Mouse (Mus musculus) lung, adult 18-20 months (tissue): Measurements from ENCODE around the gene Nt5m.

Experiments
- DNase-seq, 2 experiments: peaks; one replicate each; pipeline ENCODE4 v3.0.0; 2022; ENCODE audit warnings: mixed read lengths in 2 of 2

Gene Nt5m

DNA sequence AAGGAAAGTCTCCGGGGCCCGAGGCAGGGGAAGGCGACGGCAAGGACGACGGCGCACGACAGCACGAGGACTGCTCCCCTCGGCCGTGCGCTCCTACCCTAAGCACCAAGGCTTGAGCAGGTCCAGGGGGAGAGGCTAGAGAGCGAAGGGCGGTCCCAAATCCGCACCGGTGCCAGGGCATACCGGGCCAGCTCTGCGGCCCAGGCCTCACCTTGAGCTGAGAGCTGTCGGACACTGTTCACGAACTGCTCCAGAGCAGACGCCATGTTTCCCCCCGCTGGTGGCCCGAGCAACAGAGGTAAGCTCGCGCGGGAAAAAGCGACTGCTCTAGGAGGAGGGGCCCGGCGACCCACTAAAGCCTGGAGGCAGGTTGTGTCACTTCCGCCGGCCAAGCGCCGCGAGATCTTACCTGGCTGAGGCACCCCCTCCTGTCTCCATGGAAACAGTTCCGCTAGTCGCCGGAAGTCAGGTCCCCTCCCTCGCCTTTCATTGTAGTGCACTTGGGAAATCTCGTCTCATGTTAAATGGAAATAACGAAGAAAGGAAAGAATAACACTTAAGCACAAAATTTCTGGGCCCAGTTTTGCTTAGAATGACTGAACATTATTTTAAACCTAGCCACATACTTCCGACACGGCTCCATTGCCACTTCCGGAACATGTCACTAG is 346 bp downstream of the Nt5m start, which contains the start of gene Cops3:
TSS of gene Cops3 (minus strand) at position 380 of the 668 bp plus-strand sequence.
- DNase-seq: peak; percentile 97 to 98

DNA sequence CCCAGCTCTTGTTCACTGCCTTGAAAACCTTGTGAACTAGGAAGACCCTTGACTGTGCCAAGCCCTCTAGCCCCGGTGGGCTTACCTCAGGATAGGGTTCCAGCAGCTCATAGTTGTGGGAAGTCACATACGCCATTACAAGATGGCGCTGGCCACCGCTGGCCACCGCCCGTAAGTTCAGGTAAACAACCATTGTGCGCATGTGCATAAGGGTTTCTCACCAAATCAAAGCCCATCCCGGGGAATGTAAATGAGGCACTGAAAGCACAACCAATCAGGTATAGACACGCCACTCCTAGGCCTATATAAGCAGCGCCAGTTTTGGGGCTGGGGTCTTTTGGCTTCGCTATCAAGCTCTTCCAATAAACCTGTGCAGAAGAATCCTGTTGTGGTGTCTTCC is 7.1 kb downstream of the Nt5m start:
- no peak for DNase-seq

DNA sequence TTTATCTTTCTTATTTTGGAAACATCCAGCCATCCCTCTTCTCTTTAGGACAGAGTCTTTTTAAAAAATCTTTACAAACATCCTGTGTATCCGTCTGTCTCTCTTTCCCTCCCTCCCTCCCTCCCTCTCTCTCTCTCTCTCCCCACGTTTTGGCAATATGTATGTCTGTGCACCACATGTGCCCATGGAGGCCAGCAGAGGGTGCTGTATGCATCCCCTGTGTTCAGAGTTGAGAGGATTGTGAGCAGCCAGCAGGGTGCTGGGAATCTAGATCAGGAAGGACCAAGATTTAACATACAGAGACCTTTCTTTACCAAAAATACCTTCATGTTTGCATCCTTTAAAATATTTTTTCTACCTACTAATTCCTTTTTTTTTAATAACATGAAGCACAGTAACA is 7.9 kb downstream of the Nt5m start:
- DNase-seq: peak; percentile 38 to 58

DNA sequence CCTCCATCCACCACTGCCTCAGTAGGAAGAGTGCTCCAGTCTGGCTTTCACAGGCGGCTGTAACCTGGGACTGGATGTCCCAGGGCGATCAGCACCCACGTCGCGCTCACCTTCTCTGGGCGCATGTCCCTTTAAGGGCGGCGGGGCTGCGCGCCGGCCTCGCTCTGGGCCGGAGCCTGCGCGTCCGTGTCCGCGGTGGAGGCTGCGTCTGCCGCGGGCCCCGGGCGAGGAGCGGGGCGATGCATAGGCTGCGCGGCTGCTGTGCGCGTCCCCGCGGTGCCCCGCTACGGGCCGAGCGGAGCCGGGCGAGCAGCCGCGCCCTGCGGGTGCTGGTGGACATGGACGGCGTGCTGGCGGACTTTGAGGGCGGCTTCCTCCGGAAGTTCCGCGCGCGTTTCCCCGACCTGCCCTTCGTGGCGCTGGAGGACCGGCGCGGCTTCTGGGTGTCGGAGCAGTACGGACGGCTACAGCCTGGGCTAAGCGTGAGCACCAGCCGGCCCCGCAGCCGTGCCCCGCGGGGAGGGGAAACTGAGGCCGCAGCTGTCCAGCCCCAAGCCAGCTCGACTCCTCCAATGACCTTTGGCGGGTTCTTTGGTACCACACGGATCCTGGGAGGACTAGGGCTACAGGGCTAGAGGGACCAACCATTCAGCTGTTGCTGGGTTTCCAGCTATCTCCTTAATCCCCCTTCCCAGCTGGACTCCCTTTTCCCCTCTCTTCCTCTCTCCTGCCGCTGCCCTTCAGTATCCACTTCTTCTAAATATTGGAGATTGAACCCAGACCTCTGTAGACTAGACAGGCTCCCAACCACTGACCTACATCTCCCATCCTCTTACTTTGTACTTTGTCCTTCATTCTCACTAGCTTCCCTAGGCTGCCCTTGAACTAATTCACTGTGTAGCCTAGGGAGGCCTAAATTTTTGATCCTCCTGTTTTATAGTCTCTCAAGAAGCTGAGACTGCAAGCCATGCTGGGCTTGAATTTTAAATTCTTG is 8.9 kb downstream of the Nt5m start:
- DNase-seq: peak; percentile 79 to 83

DNA sequence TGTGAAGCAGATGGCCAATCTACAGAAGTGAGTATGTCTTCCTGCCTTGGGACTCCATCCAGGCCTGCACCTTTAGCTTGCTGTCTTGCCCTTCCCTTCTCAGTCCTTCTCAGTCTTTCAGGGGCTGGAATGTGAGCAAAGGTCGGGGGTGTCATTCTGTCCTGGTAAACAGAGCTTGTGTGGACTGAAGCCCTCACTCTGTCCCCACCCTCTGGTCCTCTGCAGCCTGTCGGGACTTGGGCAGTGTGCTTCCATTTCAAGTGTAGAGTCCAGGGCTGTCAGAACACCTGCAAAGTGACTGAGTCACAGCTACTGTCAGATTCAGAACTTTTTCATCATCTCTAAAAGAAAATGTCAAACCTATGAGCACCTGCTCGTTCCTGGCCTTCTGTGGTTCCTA is 13.6 kb downstream of the Nt5m start:
- no peak for DNase-seq

DNA sequence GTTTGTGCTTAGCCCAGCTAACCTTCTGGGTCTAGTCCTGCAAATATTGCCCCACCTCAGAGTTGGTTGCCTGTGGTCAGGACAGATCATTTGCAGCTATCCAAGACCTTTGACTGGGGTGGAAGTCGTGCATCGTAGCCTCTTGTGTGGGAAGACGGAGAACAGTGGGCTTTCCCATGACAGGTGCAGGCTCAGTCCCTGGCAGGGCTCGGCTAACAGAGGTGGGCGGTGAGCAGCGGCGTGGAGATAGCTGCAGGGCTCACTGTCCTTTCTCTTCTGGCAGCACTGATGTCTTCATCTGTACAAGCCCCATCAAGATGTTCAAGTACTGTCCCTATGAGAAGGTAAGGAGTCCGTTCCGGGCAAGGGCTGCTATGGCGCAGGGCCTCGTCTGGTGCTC is 21.2 kb downstream of the Nt5m start:
- DNase-seq: no peak

DNA sequence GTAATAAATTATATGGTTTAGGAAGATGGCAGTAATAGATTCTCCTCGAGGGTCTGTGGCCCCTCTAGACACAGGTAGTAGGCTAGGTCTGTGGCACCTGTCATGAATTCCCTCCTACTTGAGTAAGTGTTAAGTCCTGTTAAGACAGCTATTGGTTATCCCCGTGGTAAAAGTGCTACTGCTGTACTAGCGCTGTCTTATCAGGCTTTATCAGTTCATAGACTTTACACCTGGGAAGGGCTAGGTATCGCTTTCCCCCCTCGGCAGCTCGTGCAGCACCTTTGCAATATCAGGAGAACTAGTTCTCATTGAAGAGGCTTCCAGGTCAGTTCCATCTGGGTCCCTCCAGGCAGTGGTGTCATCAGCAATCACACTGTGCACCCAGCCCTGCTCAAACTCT is 25.1 kb downstream of the Nt5m start:
- no peak for DNase-seq

DNA sequence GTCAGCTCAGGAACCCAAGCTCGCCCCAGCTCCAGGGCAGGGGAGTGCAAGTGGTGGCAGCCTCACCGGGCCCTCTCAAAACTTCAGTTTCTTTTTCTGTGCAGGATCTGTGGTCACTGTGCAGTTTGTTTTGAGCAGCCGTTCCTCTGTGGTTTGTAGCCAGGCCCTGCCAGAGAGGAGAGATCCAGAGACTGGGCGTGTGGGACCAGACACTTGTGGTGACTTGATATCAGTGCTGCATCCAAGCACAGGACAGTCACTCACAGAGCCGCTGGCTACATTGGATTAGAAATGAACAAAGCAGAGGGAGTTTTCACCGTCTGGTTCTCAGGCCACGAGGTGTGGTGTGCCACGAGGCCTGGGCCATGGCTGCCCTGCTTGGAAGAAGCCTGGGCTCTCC is 32.9 kb downstream of the Nt5m start:
- DNase-seq: no peak

DNA sequence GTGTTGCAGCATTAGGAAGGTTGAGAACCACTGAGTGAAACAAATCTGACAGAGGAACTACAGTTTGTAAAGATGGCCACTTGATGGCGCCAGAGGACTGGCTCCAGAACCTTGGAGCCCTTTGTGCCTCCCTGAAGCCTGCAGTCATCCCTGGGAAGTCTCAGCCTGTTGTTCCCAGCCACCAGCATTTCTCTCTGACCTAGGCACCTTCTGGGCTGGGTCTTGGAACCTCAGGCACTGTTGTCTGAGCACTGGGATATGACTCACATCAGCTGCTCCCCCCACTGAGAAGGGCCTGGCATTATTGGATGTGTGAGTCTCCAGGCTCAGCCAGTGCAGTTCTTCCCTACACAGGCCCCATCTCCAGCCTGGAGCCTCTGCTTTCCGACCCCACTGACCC is 40.8 kb downstream of the Nt5m start:
- peak; percentile 64 to 75 for DNase-seq

DNA sequence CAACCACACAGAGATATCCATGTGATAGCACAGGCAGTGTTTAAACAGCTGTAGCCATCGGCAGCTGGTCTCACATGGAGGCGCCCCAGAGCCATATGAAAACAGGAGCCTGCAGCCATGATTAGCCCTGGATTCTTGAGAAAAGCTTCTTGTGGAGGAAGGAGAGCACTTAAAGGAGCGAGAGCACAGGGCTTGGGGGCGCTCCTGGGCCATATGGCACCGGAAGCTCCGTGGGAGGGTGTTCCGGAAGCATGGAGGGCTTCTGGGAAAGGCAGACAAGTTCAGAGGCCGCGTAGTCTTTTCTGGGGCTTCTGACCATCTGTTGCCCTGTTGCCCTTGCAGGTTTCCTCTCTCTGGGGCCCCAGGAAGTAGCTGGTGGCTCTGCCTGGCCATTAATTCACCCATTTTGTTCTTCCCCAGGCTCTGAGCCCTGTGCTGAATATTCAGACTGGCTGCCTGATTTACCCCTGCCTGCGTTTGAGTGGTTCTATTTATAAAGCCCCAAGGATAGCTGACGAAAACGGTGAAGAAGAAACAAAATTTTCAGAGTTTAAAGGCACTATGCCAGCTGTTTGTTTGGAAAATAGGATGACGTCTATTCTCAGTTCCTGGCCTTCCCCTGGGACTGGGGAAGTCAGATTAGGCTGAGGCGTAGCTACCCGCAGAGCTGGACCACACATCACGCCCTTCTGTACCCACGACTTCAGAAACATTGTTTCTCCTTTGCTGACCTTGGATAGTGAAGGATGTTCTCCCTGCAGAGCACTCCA is 46.2 kb downstream of the Nt5m start:
- DNase-seq: peak; percentile 44 to 56

DNA sequence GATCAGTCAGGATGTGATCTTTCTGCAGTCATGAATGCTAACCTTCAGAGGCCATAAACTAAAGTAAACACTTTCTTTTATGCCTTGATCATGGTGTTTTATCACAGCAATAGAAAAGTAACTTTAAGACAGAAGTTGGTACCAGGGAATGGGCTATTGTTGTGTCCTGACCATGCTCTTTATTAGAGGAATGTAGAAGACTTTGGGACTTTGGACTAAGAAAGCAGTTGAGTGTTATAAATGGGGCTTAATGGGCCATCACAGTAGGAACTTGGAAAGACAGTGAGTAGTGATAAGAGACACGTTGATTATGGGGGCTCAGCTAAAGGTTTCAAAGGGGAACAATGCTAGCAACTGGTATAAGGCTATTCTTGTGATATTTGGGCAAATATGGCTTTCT is 47.7 kb downstream of the Nt5m start:
- no peak for DNase-seq

DNA sequence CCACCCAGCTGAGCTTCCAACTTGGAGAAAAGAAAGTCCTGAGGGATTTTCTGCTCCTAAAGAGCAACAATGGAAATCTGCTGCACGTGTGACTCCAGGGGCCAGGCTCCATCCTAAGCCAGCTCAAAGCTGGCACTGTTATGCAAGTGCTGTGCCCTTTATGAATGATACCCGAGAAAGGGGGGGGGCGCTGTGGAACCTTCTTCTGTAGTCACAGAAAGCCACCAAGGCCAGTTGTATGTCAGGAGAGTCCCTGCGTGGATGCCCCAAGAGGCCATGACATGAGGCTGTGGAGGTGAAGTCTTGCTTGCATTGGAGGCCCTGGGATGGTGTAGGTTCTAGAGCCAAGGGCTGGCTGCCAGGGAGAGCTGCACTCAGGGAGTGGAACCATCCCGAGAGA is 48.9 kb downstream of the Nt5m start:
- no peak for DNase-seq

DNA sequence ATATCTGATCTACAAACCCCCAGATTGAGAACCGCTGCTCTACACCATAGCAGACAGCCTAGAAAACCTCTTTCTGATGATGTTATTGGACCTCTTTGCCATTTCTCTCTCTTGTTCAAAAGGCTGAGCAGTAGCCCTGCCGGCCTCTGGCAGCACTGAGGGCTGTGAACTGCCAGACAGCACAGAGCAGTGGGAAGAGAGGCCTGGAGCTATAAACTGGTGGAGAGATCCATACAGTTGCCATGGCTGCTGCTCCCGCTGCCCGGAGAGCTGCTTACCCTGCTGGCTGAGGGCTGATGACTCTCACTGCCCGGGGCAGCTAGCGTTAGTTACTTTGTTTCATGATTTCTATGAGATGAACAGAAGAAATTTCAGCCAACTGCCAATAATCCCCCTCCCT is 52.6 kb downstream of the Nt5m start:
- DNase-seq: no peak

DNA sequence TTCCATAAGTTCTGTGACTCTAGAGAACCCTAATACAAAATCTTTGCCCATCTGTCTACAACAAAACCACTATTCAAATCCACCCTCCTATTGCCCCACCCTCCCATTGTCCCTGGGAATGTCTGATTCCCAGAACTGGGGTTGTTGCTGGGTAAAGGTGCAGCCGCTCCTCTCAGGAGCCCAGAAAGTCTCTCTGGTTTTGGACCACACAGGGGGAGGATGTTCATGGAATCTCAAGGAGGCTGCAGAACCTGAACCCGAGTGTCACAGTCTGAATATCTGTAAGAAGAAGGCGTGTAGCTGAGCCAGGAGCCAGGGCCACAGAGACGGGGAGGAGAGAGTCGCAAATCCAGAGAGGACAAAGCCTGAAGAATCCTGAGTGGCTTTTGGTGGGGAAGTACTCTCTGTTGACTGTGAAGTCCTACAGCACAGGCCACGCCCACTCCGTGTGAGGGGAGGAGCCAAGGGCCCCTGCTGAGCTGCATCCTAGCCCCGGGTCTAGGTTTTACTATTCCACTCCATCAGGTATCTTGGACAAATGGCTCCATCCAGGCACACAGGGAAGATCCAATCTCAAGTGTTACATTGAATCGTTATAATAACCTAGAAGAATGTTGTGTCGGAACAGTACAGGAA is 54.0 kb downstream of the Nt5m start:
- DNase-seq: no peak

DNA sequence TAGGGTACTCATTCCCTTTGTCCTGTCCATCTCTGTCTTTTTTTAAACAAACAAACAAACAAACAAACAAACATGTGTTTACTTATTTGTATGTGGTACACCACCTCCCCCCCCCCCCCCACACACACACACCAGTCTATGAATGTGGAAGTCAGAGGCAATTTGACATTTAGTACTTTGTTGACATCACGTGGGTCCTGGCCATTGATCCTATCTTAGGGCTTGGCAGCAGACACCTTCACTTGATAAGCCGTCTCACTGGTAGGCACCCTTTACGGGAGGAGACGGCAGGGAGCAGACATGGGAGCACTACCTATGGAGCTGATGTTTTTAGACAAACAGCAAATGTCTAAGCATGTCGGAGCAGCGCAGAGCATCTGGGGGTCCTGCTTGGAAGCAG is 55.7 kb downstream of the Nt5m start:
- no peak for DNase-seq

DNA sequence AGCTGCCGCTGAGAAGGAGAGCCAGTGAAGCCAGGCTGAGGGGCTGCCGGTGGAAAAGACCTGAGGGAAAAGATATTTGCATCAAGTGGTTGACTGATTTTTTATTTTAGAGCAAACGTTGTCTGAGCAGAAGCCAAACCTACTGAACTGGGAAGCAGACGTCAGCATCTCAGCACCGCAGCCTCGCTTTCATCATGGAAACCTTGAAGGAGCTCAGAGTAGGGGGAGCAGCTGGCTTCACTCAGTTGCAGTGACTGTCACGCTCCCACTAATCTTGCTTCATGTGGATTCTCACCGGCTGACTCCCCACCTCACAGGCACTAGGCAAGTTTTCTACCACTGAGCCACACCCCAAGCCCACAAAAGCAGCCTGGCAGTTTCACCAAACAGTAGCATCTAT is 56.1 kb downstream of the Nt5m start:
- no peak for DNase-seq

DNA sequence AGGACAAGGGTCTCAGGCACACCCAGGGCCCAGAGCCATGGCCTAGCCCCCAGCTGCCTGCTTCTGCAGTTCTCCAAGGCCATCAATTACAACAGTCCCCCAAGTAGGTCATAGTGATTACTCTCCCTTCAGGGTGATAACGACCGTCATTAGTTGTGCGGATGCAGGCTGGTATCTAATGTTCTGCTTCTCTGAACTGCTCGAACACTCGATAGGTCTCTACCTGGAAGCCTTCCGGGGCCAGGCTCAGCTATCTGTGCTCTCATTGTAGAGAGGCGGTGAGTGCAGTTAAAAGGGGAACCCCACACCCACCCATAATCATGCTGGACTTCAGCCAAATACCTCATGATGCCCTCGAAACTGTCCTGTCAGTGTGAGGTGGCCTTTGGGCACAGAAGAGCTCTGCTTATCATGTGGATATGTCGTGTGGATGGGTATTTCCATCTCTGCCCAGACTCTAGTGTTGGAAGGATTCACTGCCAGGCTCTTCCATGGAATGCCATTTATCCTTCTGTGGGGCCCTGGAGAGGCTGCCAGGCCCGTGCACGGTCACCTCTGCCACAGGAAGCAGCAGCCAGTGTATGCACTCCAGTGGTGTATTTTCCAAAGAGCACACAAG is 58.8 kb downstream of the Nt5m start:
- no peak for DNase-seq

DNA sequence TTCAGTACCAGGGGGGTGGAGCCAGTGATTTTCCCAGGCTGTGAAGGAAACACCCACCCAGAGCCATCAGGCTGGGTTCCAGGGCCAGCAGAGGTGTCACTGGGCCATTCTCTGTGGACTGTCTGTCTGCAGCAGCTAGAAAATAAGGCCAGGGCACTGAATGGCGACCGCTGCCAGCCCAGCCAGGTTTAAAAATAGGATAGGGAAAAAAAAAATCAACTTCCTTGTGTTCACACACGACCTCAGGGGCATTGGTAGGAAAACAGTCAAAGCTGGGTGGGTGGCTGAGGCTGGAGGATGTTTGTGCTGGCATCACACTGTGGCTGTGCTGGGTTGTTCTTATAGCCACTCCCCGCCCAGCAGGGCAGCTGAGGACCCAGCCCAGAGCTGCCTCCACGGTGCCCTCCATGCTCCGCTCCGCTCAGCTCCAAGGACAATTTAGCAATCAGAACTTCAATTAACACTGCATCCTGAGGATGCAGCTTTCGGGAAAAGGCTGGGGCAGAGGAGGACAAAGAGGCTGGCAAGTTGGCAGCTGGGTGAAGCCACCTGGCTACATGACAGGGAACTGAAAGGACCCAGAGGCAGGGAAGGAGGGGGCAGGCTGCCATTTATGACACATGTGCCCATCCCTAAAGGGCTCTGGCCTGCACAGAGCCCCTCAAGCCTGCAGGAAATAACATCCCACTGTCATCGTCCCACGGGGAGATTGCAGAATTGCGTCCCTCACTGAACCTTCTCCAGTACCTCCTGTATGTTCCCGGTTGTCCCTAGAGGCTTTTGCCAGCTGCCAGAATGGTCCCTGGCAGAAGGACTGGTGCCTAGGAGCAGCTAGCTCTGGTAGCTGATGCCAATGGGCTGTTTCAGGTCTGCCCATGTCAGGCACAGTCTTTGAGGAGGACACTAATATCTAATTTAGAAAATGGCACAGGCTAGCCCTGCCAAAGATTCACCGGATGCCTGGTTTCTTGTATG is 60.8 kb downstream of the Nt5m start:
- peak; percentile 64 to 69 for DNase-seq

DNA sequence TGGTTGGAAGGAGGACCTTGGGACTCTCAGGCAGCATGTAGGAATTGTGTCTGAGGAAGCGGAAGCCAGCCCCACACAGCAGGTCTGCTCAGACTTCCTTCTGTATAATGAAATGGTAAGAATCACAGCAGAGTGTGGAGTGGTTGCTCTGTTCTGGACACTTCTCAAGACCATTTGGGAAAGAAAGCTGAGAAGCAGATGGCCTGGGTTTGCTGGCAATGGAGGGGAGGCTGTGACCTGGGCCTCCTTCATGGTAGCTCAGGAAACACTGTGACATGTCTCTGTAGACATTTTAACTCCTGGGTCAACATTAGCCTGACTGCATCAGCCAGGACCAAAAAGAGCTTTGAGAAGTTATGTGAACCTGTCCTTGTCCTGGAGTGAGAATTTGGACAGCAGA is 61.7 kb downstream of the Nt5m start:
- no peak for DNase-seq

DNA sequence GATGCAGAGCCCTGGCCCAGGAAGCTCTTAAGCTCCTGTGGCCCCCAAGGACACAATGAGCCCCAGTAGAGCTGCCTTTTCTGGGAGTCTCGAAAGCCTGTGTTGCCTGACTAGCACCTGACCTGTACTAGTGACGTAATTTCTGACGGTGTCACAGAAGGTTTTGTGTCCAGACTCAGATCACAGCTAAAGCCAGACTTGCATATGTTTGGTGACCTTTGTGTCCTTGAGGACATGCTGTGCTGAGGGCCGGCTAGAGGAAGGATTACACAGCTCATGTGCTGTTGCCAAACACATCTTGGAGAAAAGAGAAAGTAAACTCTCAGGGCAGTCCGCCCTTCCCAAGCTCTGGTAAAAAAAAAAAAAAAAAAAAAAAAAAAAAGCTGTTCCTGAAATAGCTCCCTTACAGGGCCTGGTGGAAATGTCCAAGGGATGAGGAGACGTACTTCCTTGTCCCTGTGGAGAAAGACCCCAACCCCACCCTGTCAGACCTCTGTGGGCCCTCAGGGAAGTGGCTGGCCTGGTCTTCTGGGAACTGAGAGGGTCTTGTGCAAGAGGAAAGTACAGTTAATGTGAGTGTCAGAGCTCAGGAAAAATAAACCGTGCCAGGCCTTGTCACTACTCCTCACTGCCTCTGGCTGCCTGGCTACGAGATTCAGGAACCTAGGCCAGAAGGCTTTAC is 62.9 kb downstream of the Nt5m start:
- DNase-seq: peak; percentile 73 to 86
